In genomic region chr2:68907721-68908463, GRCm38 (mm10) we compare ENCODE assay signal across 10 mouse cellular contexts. TPM values are rescaled to one million over a fixed set of nuclear protein-coding genes. Genes with fewer than 3 reads are reported as not detected.
DNase-seq lines count a peak whose midpoint lies in the region; ATAC-seq and TF ChIP-seq lines count a peak whose summit lies in the region.
"Had no signal": no experiment of that assay in that cellular context is flagged by ENCODE, and none has a peak within 500 bp of the region (broad histone marks: within the 10 kb centered on the region; RNA-seq: fewer than 3 reads in every experiment).

No protein-coding gene starts in this region.

- H3K4me3 ChIP-seq in lung, embryonic 14.5 days (ENCODE audit: low read depth, low read length), result no peak overlapping the region
- no peak overlapping the region for H3K4me3 ChIP-seq in cerebellum, adult 2 months (replicated peaks; ENCODE audit: insufficient read depth, low read depth, low read length)
- H3K4me3 ChIP-seq: embryonic facial prominence, embryonic 15.5 days had no signal

- peak overlapping the region; percentile 12; the same call in 1 of the 2 replicates for H3K4me2 ChIP-seq in lung, embryonic 14.5 days
- H3K4me2 ChIP-seq: embryonic facial prominence, embryonic 15.5 days had no signal

- TF ChIP-seq CTCF in lung, embryonic 14.5 days (IDR thresholded peaks at IDR 0.05; ENCODE audit: low read depth), result no peak
- no peak for TF ChIP-seq CTCF in cerebellum, adult 2 months (IDR thresholded peaks at IDR 0.05; ENCODE audit: borderline replicate concordance, insufficient read depth, low read depth, low read length)

- no peak overlapping the region for H3K27ac ChIP-seq in lung, embryonic 14.5 days (ENCODE audit: low read depth)
- no peak overlapping the region for H3K27ac ChIP-seq in cerebellum, adult 2 months (ENCODE audit: insufficient read depth, low read length)
- H3K27ac ChIP-seq: embryonic facial prominence, embryonic 15.5 days had no signal

- H3K9me3 ChIP-seq in lung, embryonic 14.5 days (ENCODE audit: low read depth, low read length), result no peaks in the 10 kb centered on the region
- H3K9me3 ChIP-seq: embryonic facial prominence, embryonic 15.5 days had no signal

- no peak for TF ChIP-seq POLR2A in cerebellum, adult 2 months (IDR thresholded peaks at IDR 0.05; ENCODE audit: borderline replicate concordance, insufficient read depth, low read length)

- DNase-seq in lung, embryonic 14.5 days, result no peak
- no peak for DNase-seq in lung, postnatal 14 days
- peak; percentile 88 for DNase-seq in thymus, postnatal 14 days
- no peak for DNase-seq in cerebellum, adult 2 months
- no peak for DNase-seq in neural tube, embryonic 10.5 days (ENCODE audit: extremely low spot score, low spot score)
- DNase-seq in adrenal gland, adult (ENCODE audit: inconsistent age in 2 of 2, low spot score in 1 of 2), result no peak
- DNase-seq: midbrain, embryonic 14.5 days had no signal

- no peak overlapping the region for H3K9ac ChIP-seq in lung, embryonic 14.5 days
- H3K9ac ChIP-seq: embryonic facial prominence, embryonic 15.5 days had no signal

- WGBS in lung, embryonic 14.5 days, result 62% methylated on average over 11 of the region's 11 CpGs
- 66% methylated on average over 11 of the region's 11 CpGs for WGBS in cerebellum, adult 2 months

- no peaks in the 10 kb centered on the region for H3K27me3 ChIP-seq in lung, embryonic 14.5 days (ENCODE audit: insufficient read depth, low read length)
- no peaks in the 10 kb centered on the region; the same call in 1 of the 2 replicates for H3K27me3 ChIP-seq in cerebellum, adult 2 months (ENCODE audit: control insufficient read depth, insufficient read depth, low read length)
- H3K27me3 ChIP-seq: embryonic facial prominence, embryonic 15.5 days had no signal

- ATAC-seq in lung, embryonic 14.5 days (ENCODE audit: insufficient read depth), result peak; percentile 24; the same call in 1 of the 2 replicates
- peak; percentile 94 for ATAC-seq in common myeloid progenitor, adult 5-6 weeks (replicated peaks; ENCODE audit: low read depth, poor library complexity, severe bottlenecking)
- peak; percentile 79 for ATAC-seq in megakaryocyte-erythroid progenitor cell, adult 5-6 weeks (replicated peaks; ENCODE audit: low FRiP score, low TSS enrichment, poor library complexity, severe bottlenecking)

- H3K36me3 ChIP-seq in lung, embryonic 14.5 days (ENCODE audit: insufficient read depth), result no peaks in the 10 kb centered on the region
- H3K36me3 ChIP-seq: embryonic facial prominence, embryonic 15.5 days had no signal

- H3K4me1 ChIP-seq in lung, embryonic 14.5 days (ENCODE audit: insufficient read depth), result no peaks in the 10 kb centered on the region
- H3K4me1 ChIP-seq in cerebellum, adult 2 months (ENCODE audit: control insufficient read depth, insufficient read depth, low read length), result peaks cover 15% of the 10 kb centered on the region
- H3K4me1 ChIP-seq: embryonic facial prominence, embryonic 15.5 days had no signal

RNA-seq across cellular contexts. Expression of gene Cers6, which starts 46.7 kb away (rescaled TPM):
- polyA plus RNA-seq in lung, embryonic 14.5 days (2014; fragmentation: Nextera tagmentation; extraction: Ambion mirVana), result 26.2 and 26.8 TPM in 2 replicates
- 9.9 and 16.4 TPM in 2 replicates for total RNA-seq in common myeloid progenitor, adult 5-6 weeks (2017)
- total RNA-seq in megakaryocyte-erythroid progenitor cell, adult 5-6 weeks (2014; fragmentation: Nextera tagmentation), result 0.79 and 2.8 TPM in 2 replicates
- total RNA-seq in megakaryocyte-erythroid progenitor cell, adult 5-6 weeks (2017), result 1.1 and 1.4 TPM in 2 replicates
- polyA plus RNA-seq in cerebellum, adult 2 months (2012; rRNA removed), result 29.8 and 31.8 TPM in 2 replicates

Comparison
In these comparisons a context has a peak if more than half of its experiments do, and no peak if none do; other contexts are left out.
1. ATAC-seq: peak in every context shown above with its lines; median percentile 94 in common myeloid progenitor, adult 5-6 weeks; 79 in megakaryocyte-erythroid progenitor cell, adult 5-6 weeks; 24 in lung, embryonic 14.5 days.